Mouse (Mus musculus) forebrain, embryonic 12.5 days (tissue): ENCODE results near the gene Slc7a9. TPM values are rescaled to one million over a fixed set of nuclear protein-coding genes. Genes with fewer than 3 reads are reported as not detected.

Experiments used
- ATAC-seq: fragments of 200-750 bp; cut with Nextera tagmentation; 2 replicates; pipeline ENCODE4 v1.8.0; 2017; ENCODE audit warnings: moderate TSS enrichment; ENCODE audit not compliant: low FRiP score
- H3K27ac ChIP-seq: fragments of 300-500 bp; sonication (generic); 2 replicates; pipeline ENCODE4 v1.5.1; 2016; ENCODE audit warnings: mild to moderate bottlenecking
- H3K27me3 ChIP-seq: fragments of 300-500 bp; sonication (generic); 2 replicates; pipeline ENCODE4 v1.6.1; 2016; ENCODE audit warnings: mild to moderate bottlenecking
- H3K36me3 ChIP-seq: fragments of 300-500 bp; sonication (generic); replicated peaks from 2 replicates; pipeline ENCODE4 v1.6.1; 2016; ENCODE audit warnings: mild to moderate bottlenecking
- H3K4me1 ChIP-seq: fragments of 300-500 bp; sonication (generic); 2 replicates; pipeline ENCODE4 v1.6.1; 2016
- H3K4me2 ChIP-seq: fragments of 300-500 bp; sonication (generic); 2 replicates; pipeline ENCODE4 v1.6.1; 2016; ENCODE audit warnings: mild to moderate bottlenecking, moderate library complexity
- H3K4me3 ChIP-seq: fragments of 300-500 bp; sonication (generic); replicated peaks from 2 replicates; pipeline ENCODE4 v1.5.1; 2016; ENCODE audit warnings: mild to moderate bottlenecking
- H3K9ac ChIP-seq: fragments of 300-500 bp; sonication (generic); 2 replicates; pipeline ENCODE4 v1.6.1; 2016; ENCODE audit warnings: mild to moderate bottlenecking
- H3K9me3 ChIP-seq: fragments of 300-500 bp; sonication (generic); 2 replicates; pipeline ENCODE4 v1.6.1; 2016
- WGBS: fragments of 180-500 bp; shearing (Covaris S2); methylation state at CpG from one replicate; pipeline ENCODE4 v1.1.7; 2016; 5-methylcytosine and 5-hydroxymethylcytosine counted together
- polyA plus RNA-seq: library from polyadenylated mRNA; unstranded; fragments of >200 nt; fragmentation: Nextera tagmentation; extraction: Ambion mirVana; gene quantifications from 2 replicates; pipeline ENCODE4 v1.2.1, GENCODE M21; 2016

The Slc7a9 gene
- polyA plus RNA-seq: 0.14 TPM in 1 of 2 replicates, not detected in the other

GRCm38 (mm10) chr7:35447996-35448846 is at the start of gene Slc7a9:
Gene Slc7a9, plus strand, starts transcription at chr7:35448796.
- no peak within 1 kb of the TSS for H3K4me3 ChIP-seq
- H3K36me3 ChIP-seq: no peaks in the 10 kb centered on the region
- no peaks in the 10 kb centered on the region for H3K27me3 ChIP-seq
- 32% methylated on average over 15 of the region's 15 CpGs for WGBS
- no peak within 1 kb of the TSS for H3K4me2 ChIP-seq
- H3K9ac ChIP-seq: no peak within 1 kb of the TSS
- H3K9me3 ChIP-seq: no peaks in the 10 kb centered on the region
- H3K4me1 ChIP-seq: no peaks in the 10 kb centered on the region; the same call in 1 of the 2 replicates
- ATAC-seq: no peak
- H3K27ac ChIP-seq: no peak within 1 kb of the TSS

GRCm38 (mm10) chr7:35401169-35401568 is 47.4 kb upstream of the Slc7a9 start:
- H3K4me1 ChIP-seq: peaks cover 14% of the 10 kb centered on the region
- peaks cover 74% of the 10 kb centered on the region for H3K36me3 ChIP-seq
- no peak overlapping the region for H3K4me2 ChIP-seq
- 89% methylated on average over 4 of the region's 4 CpGs for WGBS
- H3K4me3 ChIP-seq: no peak overlapping the region
- H3K27me3 ChIP-seq: no peaks in the 10 kb centered on the region
- H3K9ac ChIP-seq: no peak overlapping the region
- H3K9me3 ChIP-seq: no peaks in the 10 kb centered on the region
- no peak for ATAC-seq
- no peak overlapping the region for H3K27ac ChIP-seq

- Histone ChIP-seq H3K9me3 (no peaks in the 10 kb centered on the region), H3K4me1 (no peaks in the 10 kb centered on the region), H3K4me2 (no peak overlapping the region), H3K27me3 (no peaks in the 10 kb centered on the region), H3K4me3 (no peak overlapping the region), H3K36me3 (peaks cover 76% of the 10 kb centered on the region), H3K9ac (no peak overlapping the region), H3K27ac (no peak overlapping the region)
- ATAC-seq: no peak
- WGBS: 80% methylated on average over 5 of the region's 5 CpGs
Observed at GRCm38 (mm10) chr7:35415226-35415625, 33.4 kb upstream of the Slc7a9 start.

GRCm38 (mm10) chr7:35415801-35416653 is 32.6 kb upstream of the Slc7a9 start:
- no peaks in the 10 kb centered on the region for H3K9me3 ChIP-seq
- no peak overlapping the region for H3K4me2 ChIP-seq
- H3K4me1 ChIP-seq: no peaks in the 10 kb centered on the region
- H3K4me3 ChIP-seq: no peak overlapping the region
- peaks cover 76% of the 10 kb centered on the region for H3K36me3 ChIP-seq
- no peak overlapping the region for H3K9ac ChIP-seq
- ATAC-seq: no peak
- 86% methylated on average over 9 of the region's 9 CpGs for WGBS
- no peak overlapping the region for H3K27ac ChIP-seq
- H3K27me3 ChIP-seq: no peaks in the 10 kb centered on the region

- Histone ChIP-seq H3K4me2 (no peak overlapping the region), H3K27ac (no peak overlapping the region), H3K9me3 (no peaks in the 10 kb centered on the region), H3K27me3 (no peaks in the 10 kb centered on the region), H3K4me3 (no peak overlapping the region), H3K36me3 (peaks cover 80% of the 10 kb centered on the region), H3K9ac (no peak overlapping the region), H3K4me1 (no peaks in the 10 kb centered on the region)
- 89% methylated on average over 5 of the region's 5 CpGs for WGBS
- no peak for ATAC-seq
Observed at GRCm38 (mm10) chr7:35416654-35416948, 32.0 kb upstream of the Slc7a9 start.

- H3K4me3 ChIP-seq: no peak overlapping the region
- no peak overlapping the region for H3K4me2 ChIP-seq
- WGBS: 95% methylated on average over 10 of the region's 10 CpGs
- ATAC-seq: no peak
- peaks cover 81% of the 10 kb centered on the region for H3K36me3 ChIP-seq
- no peak overlapping the region for H3K27ac ChIP-seq
- no peaks in the 10 kb centered on the region for H3K4me1 ChIP-seq
- H3K27me3 ChIP-seq: no peaks in the 10 kb centered on the region
- H3K9me3 ChIP-seq: no peaks in the 10 kb centered on the region
- H3K9ac ChIP-seq: no peak overlapping the region
Observed at GRCm38 (mm10) chr7:35423071-35423470, 25.5 kb upstream of the Slc7a9 start.

- Histone ChIP-seq H3K4me3 (no peak overlapping the region), H3K9me3 (no peaks in the 10 kb centered on the region), H3K36me3 (peaks cover 85% of the 10 kb centered on the region), H3K4me2 (no peak overlapping the region), H3K27ac (no peak overlapping the region), H3K27me3 (no peaks in the 10 kb centered on the region), H3K4me1 (no peaks in the 10 kb centered on the region), H3K9ac (no peak overlapping the region)
- no peak for ATAC-seq
- 94% methylated on average over 10 of the region's 10 CpGs for WGBS
Observed at GRCm38 (mm10) chr7:35428146-35428545, 20.4 kb upstream of the Slc7a9 start.

- no peak for ATAC-seq
- WGBS: 78% methylated on average over 9 of the region's 9 CpGs
- no peak overlapping the region for H3K4me2 ChIP-seq
- H3K9me3 ChIP-seq: no peaks in the 10 kb centered on the region
- H3K27me3 ChIP-seq: no peaks in the 10 kb centered on the region
- peaks cover 80% of the 10 kb centered on the region for H3K36me3 ChIP-seq
- no peak overlapping the region for H3K27ac ChIP-seq
- H3K4me3 ChIP-seq: no peak overlapping the region
- 0 out of 2 replicates have a peak, but pooled peaks cover 4% of the 10 kb centered on the region for H3K4me1 ChIP-seq
- H3K9ac ChIP-seq: no peak overlapping the region
Observed at GRCm38 (mm10) chr7:35435266-35435665, 13.3 kb upstream of the Slc7a9 start.

DNA sequence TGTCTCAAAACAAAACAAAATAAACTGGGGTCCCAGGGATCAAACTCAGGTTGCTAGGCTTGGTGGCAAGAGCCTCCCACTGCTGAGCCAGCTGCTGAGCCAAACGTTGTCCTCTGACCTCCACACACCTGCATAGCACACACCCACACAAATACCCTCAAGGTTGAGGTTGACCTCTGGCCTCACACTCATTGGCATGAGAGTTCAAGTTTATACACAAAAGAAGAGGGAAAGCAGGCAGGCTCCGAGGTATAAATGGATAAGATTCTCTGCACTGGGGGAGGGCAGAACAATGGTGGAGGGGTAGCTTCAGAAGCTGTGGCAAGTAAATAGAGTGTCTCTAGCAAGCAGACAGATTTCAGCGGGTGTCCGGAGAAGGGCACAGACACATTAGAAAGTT is 1.1 kb upstream of the Slc7a9 start:
- no peak overlapping the region for H3K9ac ChIP-seq
- 45% methylated on average over 4 of the region's 4 CpGs for whole genome bisulfite sequencing
- H3K9me3 ChIP-seq: no peaks in the 10 kb centered on the region
- no peaks in the 10 kb centered on the region for H3K36me3 ChIP-seq
- no peak overlapping the region for H3K4me3 ChIP-seq
- H3K27ac ChIP-seq: no peak overlapping the region
- H3K27me3 ChIP-seq: no peaks in the 10 kb centered on the region
- no peaks in the 10 kb centered on the region; the same call in 1 of the 2 replicates for H3K4me1 ChIP-seq
- no peak for ATAC-seq
- no peak overlapping the region for H3K4me2 ChIP-seq

DNA sequence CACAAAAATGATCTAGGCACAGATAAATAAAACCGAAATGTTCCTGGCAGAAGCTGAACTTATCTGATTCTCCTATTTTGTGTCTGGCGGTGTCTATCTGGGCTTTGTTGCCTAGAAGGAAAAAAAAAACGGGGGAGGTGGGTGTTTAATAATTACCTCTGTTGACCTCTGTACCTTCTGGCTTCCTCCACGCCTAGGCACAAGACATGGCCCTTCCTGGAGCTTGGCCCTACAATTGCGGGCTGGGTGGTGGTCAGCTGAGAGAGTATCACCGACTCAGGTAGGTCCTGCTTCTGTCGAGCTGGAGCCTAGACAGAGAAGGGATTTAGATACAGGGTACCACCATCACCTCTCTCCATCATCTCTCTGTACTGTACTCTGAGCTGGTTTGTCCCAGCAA is 271 bp downstream of the Slc7a9 start:
- Histone ChIP-seq H3K27ac (no peak overlapping the region), H3K9ac (no peak overlapping the region), H3K4me2 (no peak overlapping the region), H3K27me3 (no peaks in the 10 kb centered on the region), H3K4me3 (no peak overlapping the region), H3K4me1 (no peaks in the 10 kb centered on the region; the same call in 1 of the 2 replicates), H3K36me3 (no peaks in the 10 kb centered on the region), H3K9me3 (no peaks in the 10 kb centered on the region)
- no peak for ATAC-seq
- 84% methylated on average over 7 of the region's 7 CpGs for whole genome bisulfite sequencing

GRCm38 (mm10) chr7:35456091-35456814 is 7.7 kb downstream of the Slc7a9 start:
- H3K9ac ChIP-seq: no peak overlapping the region
- ATAC-seq: no peak
- no peaks in the 10 kb centered on the region for H3K4me1 ChIP-seq
- WGBS: 80% methylated on average over 4 of the region's 4 CpGs
- H3K36me3 ChIP-seq: no peaks in the 10 kb centered on the region
- H3K4me2 ChIP-seq: no peak overlapping the region
- H3K9me3 ChIP-seq: no peaks in the 10 kb centered on the region
- no peak overlapping the region for H3K27ac ChIP-seq
- H3K4me3 ChIP-seq: no peak overlapping the region
- H3K27me3 ChIP-seq: no peaks in the 10 kb centered on the region

DNA sequence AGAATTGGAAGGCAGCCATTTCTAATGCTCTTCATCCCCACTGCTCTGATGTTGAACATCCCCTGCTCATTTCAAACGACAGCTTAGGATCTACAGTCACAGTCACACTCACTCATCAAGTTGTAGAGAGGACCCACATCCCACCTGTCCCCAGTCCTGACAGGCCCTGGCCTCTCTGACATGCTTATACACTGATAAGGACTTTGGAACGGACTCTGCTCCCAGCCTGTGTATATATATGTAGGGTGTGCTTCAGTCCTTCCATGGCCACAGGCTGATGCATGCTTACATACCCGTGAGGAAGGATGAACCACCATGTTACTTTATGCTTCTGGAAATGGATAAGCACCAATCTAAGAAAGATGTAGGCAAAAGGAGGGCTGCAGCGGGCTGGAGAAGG is 12.4 kb downstream of the Slc7a9 start:
- no peaks in the 10 kb centered on the region for H3K27me3 ChIP-seq
- no peak overlapping the region for H3K27ac ChIP-seq
- H3K9me3 ChIP-seq: no peaks in the 10 kb centered on the region
- WGBS: 89% methylated on average over 4 of the region's 4 CpGs
- no peak overlapping the region for H3K4me2 ChIP-seq
- no peak overlapping the region for H3K4me3 ChIP-seq
- no peaks in the 10 kb centered on the region for H3K36me3 ChIP-seq
- no peak for ATAC-seq
- no peaks in the 10 kb centered on the region for H3K4me1 ChIP-seq
- H3K9ac ChIP-seq: no peak overlapping the region
